Mouse (Mus musculus): ENCODE results near the gene Ipo8. TPM values are rescaled to one million over a fixed set of nuclear protein-coding genes. Genes with fewer than 3 reads are reported as not detected.

Gene Ipo8
- polyA plus RNA-seq, 1 experiment: 26.3 TPM

- H3K4me3 ChIP-seq (ENCODE audit: insufficient read depth, low read length): no peak overlapping the region
- no peak for TF ChIP-seq POLR2A (IDR thresholded peaks at IDR 0.05; ENCODE audit: borderline replicate concordance, low read depth, low read length)
- no peak for TF ChIP-seq CTCF (IDR thresholded peaks at IDR 0.05; ENCODE audit: low read depth, low read length)
- H3K4me1 ChIP-seq (ENCODE audit: control insufficient read depth, insufficient read depth, low read length): peaks cover 2% of the 10 kb centered on the region
- H3K27ac ChIP-seq (ENCODE audit: insufficient read depth, low read depth, low read length): no peak overlapping the region
These were observed 69.1 kb downstream of the Ipo8 start for GRCm38 (mm10) chr6:148761967-148762712.

- no peak for TF ChIP-seq CTCF (IDR thresholded peaks at IDR 0.05; ENCODE audit: low read depth, low read length)
- no peak for TF ChIP-seq POLR2A (IDR thresholded peaks at IDR 0.05; ENCODE audit: borderline replicate concordance, low read depth, low read length)
- no peak overlapping the region for H3K27ac ChIP-seq (ENCODE audit: insufficient read depth, low read depth, low read length)
- peaks cover 2% of the 10 kb centered on the region for H3K4me1 ChIP-seq (ENCODE audit: control insufficient read depth, insufficient read depth, low read length)
- H3K4me3 ChIP-seq (ENCODE audit: insufficient read depth, low read length): no peak overlapping the region
These were observed 69.8 kb downstream of the Ipo8 start for GRCm38 (mm10) chr6:148761475-148761874.

- Histone ChIP-seq H3K4me3 (ENCODE audit: insufficient read depth, low read length) (no peak overlapping the region), H3K4me1 (ENCODE audit: control insufficient read depth, insufficient read depth, low read length) (peaks cover under 1% of the 10 kb centered on the region), H3K27ac (ENCODE audit: insufficient read depth, low read depth, low read length) (no peak overlapping the region)
These were observed 74.7 kb downstream of the Ipo8 start for GRCm38 (mm10) chr6:148756535-148756934.

GRCm38 (mm10) chr6:148751400-148751799, 79.9 kb downstream of the Ipo8 start:
- Histone ChIP-seq H3K4me3 (ENCODE audit: insufficient read depth, low read length) (no peak overlapping the region), H3K4me1 (ENCODE audit: control insufficient read depth, insufficient read depth, low read length) (no peaks in the 10 kb centered on the region), H3K27ac (ENCODE audit: insufficient read depth, low read depth, low read length) (no peak overlapping the region)
- TF ChIP-seq POLR2A (IDR thresholded peaks at IDR 0.05; ENCODE audit: borderline replicate concordance, low read depth, low read length) (no peak), CTCF (IDR thresholded peaks at IDR 0.05; ENCODE audit: low read depth, low read length) (no peak)

More at GRCm38 (mm10) chr6:148756535-148756934, 74.7 kb downstream of the Ipo8 start:
- TF ChIP-seq POLR2A (IDR thresholded peaks at IDR 0.05; ENCODE audit: borderline replicate concordance, low read depth, low read length) (no peak), CTCF (IDR thresholded peaks at IDR 0.05; ENCODE audit: low read depth, low read length) (no peak)

GRCm38 (mm10) chr6:148750183-148750582, 81.1 kb downstream of the Ipo8 start:
- no peaks in the 10 kb centered on the region for H3K4me1 ChIP-seq (ENCODE audit: control insufficient read depth, insufficient read depth, low read length)
- no peak overlapping the region for H3K4me3 ChIP-seq (ENCODE audit: insufficient read depth, low read length)
- TF ChIP-seq POLR2A (IDR thresholded peaks at IDR 0.05; ENCODE audit: borderline replicate concordance, low read depth, low read length): no peak
- no peak for TF ChIP-seq CTCF (IDR thresholded peaks at IDR 0.05; ENCODE audit: low read depth, low read length)
- H3K27ac ChIP-seq (ENCODE audit: insufficient read depth, low read depth, low read length): no peak overlapping the region

GRCm38 (mm10) chr6:148740521-148741226, 90.6 kb downstream of the Ipo8 start:
- no peak overlapping the region for H3K27ac ChIP-seq (ENCODE audit: insufficient read depth, low read depth, low read length)

GRCm38 (mm10) chr6:148736390-148736789, 94.9 kb downstream of the Ipo8 start:
- H3K4me1 ChIP-seq (ENCODE audit: control insufficient read depth, insufficient read depth, low read length): no peaks in the 10 kb centered on the region
- TF ChIP-seq POLR2A (IDR thresholded peaks at IDR 0.05; ENCODE audit: borderline replicate concordance, low read depth, low read length) (no peak), CTCF (IDR thresholded peaks at IDR 0.05; ENCODE audit: low read depth, low read length) (no peak)
- no peak overlapping the region for H3K27ac ChIP-seq (ENCODE audit: insufficient read depth, low read depth, low read length)
- no peak overlapping the region for H3K4me3 ChIP-seq (ENCODE audit: insufficient read depth, low read length)

More at GRCm38 (mm10) chr6:148740521-148741226, 90.6 kb downstream of the Ipo8 start:
- Histone ChIP-seq H3K4me1 (ENCODE audit: control insufficient read depth, insufficient read depth, low read length) (no peaks in the 10 kb centered on the region), H3K4me3 (ENCODE audit: insufficient read depth, low read length) (no peak overlapping the region)
- TF ChIP-seq CTCF (IDR thresholded peaks at IDR 0.05; ENCODE audit: low read depth, low read length) (no peak), POLR2A (IDR thresholded peaks at IDR 0.05; ENCODE audit: borderline replicate concordance, low read depth, low read length) (no peak)

- Histone ChIP-seq H3K27ac (ENCODE audit: insufficient read depth, low read depth, low read length) (no peak overlapping the region), H3K4me1 (ENCODE audit: control insufficient read depth, insufficient read depth, low read length) (no peaks in the 10 kb centered on the region), H3K4me3 (ENCODE audit: insufficient read depth, low read length) (no peak overlapping the region)
- TF ChIP-seq CTCF (IDR thresholded peaks at IDR 0.05; ENCODE audit: low read depth, low read length) (no peak), POLR2A (IDR thresholded peaks at IDR 0.05; ENCODE audit: borderline replicate concordance, low read depth, low read length) (no peak)
These were observed 97.3 kb downstream of the Ipo8 start for GRCm38 (mm10) chr6:148734012-148734411.

- no peaks in the 10 kb centered on the region; the same call in 1 of the 2 replicates for H3K4me1 ChIP-seq (ENCODE audit: control insufficient read depth, insufficient read depth, low read length)
- no peak for TF ChIP-seq CTCF (IDR thresholded peaks at IDR 0.05; ENCODE audit: low read depth, low read length)
- no peak for TF ChIP-seq POLR2A (IDR thresholded peaks at IDR 0.05; ENCODE audit: borderline replicate concordance, low read depth, low read length)
- no peak overlapping the region for H3K4me3 ChIP-seq (ENCODE audit: insufficient read depth, low read length)
- no peak overlapping the region for H3K27ac ChIP-seq (ENCODE audit: insufficient read depth, low read depth, low read length)
These were observed 98.3 kb downstream of the Ipo8 start for GRCm38 (mm10) chr6:148732920-148733319.

- Histone ChIP-seq H3K4me1 (ENCODE audit: control insufficient read depth, insufficient read depth, low read length) (no peaks in the 10 kb centered on the region; the same call in 1 of the 2 replicates), H3K4me3 (ENCODE audit: insufficient read depth, low read length) (no peak overlapping the region), H3K27ac (ENCODE audit: insufficient read depth, low read depth, low read length) (no peak overlapping the region)
- TF ChIP-seq CTCF (IDR thresholded peaks at IDR 0.05; ENCODE audit: low read depth, low read length): no peak
- TF ChIP-seq POLR2A (IDR thresholded peaks at IDR 0.05; ENCODE audit: borderline replicate concordance, low read depth, low read length): no peak
These were observed 102.7 kb downstream of the Ipo8 start for GRCm38 (mm10) chr6:148728571-148728970.
